Mouse (Mus musculus): ENCODE data around the gene Foxn3.

DNA sequence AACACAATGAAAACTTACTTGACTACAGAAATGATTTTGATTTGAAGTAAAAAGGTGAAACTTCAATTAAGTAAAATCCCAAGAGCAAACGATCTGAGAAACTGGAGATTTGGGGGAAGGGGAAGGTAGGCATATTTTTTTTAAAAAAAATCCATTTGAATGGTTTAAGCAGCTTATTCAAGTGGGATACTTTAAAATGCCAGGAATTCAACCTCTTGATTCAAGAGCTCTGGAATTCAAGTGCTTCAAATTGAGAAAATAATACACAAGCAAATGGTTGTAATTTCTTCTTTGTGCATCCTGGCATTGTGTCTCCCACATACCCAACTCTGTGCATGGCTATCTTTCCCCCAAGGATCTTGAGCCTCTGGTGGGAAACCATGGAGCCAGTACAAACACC is 300.5 kb downstream of the Foxn3 start:
- TF ChIP-seq CTCF (IDR thresholded peaks at IDR 0.05; ENCODE audit: borderline replicate concordance, control insufficient read depth, extremely low read depth, insufficient read depth, low read length, poor library complexity) = no peak
- TF ChIP-seq POLR2A (IDR thresholded peaks at IDR 0.05; ENCODE audit: control insufficient read depth, extremely low read depth, insufficient read depth, low read length, poor library complexity) = no peak

Measured in thymus, adult 2 months (tissue).